Mouse (Mus musculus): ENCODE data around the gene Gm48551. TPM values are rescaled to one million over a fixed set of nuclear protein-coding genes. Genes with fewer than 3 reads are reported as not detected.
A peak's percentile ranks its signal among the peaks of the same experiment; 100 is the strongest.

Gene Gm48551
- polyA plus RNA-seq, 1 experiment = 5.8 TPM

DNA sequence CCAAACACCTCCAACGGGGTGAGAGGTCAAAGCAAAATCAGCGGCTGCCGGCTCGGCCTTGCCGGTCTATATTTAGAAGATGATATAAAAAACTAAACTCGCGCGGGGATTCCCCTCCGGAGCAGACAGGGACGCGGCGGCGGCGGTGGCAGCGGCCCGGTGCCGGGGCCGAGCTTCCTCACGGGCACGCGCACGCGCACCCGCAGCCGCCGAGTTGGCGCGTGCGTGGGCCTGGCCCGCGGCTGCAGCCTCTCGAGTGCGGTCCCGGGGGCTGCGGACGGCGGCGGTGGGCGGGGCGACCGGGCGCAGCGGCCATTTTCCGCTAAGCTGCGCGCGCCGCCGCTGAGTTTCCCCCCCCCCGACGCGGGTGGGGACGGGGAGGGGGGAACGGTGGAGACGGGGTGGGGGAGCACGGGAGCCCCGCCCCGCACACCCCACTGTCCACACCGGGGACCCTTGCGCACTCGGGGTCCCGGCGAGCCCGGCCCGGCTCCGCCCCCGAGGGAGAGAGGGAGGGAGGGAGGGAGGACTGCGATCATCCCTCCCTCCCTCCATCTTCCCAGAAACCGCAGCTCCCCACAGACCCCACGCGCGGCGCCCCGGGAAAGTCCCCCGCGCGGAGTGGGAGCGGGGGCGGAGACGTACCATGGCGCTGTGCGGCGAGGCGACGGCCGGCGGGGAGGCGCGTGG lies 46.0 kb downstream of the Gm48551 start:
- Histone ChIP-seq H3K27ac (ENCODE audit: insufficient read depth, low read length) (peak overlapping the region; percentile 95), H3K4me1 (ENCODE audit: control insufficient read depth, insufficient read depth, low read length) (peaks cover 5% of the 10 kb centered on the region), H3K4me3 (ENCODE audit: insufficient read depth, low read length) (peak overlapping the region; percentile 52)
- no peak for TF ChIP-seq POLR2A (IDR thresholded peaks at IDR 0.05; ENCODE audit: extremely low read depth, insufficient read depth, low read length)
- TF ChIP-seq CTCF (IDR thresholded peaks at IDR 0.05; ENCODE audit: extremely low read depth, insufficient read depth, low read length) = no peak

DNA sequence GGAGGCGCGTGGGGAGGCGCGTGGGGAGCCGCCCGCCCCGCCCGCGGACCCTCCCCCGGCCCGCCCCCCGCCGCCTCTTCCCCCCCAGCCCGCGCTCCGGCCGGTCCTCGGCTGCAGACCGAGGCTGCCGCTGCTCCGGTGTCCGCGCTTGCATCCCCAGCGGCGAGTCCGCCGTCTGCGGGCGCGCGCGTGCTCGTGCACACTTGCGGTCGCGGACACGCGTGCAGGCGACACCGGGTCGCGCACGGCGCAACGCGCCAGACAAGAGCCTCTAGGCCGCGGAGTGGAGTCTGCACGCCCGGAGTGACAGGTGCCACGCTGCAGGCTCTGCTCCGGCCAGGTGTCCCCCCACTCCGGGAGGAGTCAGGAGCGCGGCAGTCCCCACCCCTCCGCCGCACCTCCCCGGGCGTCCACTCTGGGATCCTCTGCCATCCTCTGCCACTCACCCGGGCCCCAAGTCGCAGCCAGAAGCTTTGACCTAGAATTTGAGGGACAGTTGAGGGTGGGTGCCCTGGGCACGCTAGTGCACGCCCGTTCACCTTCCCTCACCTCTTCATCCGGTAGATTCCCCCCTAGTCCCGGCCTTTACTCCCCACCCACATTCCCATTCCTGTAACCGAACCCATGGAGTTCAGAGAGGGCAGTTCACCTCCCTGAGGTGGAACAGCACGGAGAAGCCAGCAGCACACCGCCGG lies 46.7 kb downstream of the Gm48551 start:
- Histone ChIP-seq H3K4me1 (ENCODE audit: control insufficient read depth, insufficient read depth, low read length) (peaks cover 5% of the 10 kb centered on the region), H3K27ac (ENCODE audit: insufficient read depth, low read length) (peak overlapping the region; percentile 95), H3K4me3 (ENCODE audit: insufficient read depth, low read length) (peak overlapping the region; percentile 52)
- TF ChIP-seq POLR2A (IDR thresholded peaks at IDR 0.05; ENCODE audit: extremely low read depth, insufficient read depth, low read length) = peak; percentile 52; the same call in 1 of the 2 replicates
- TF ChIP-seq CTCF (IDR thresholded peaks at IDR 0.05; ENCODE audit: extremely low read depth, insufficient read depth, low read length) = no peak

DNA sequence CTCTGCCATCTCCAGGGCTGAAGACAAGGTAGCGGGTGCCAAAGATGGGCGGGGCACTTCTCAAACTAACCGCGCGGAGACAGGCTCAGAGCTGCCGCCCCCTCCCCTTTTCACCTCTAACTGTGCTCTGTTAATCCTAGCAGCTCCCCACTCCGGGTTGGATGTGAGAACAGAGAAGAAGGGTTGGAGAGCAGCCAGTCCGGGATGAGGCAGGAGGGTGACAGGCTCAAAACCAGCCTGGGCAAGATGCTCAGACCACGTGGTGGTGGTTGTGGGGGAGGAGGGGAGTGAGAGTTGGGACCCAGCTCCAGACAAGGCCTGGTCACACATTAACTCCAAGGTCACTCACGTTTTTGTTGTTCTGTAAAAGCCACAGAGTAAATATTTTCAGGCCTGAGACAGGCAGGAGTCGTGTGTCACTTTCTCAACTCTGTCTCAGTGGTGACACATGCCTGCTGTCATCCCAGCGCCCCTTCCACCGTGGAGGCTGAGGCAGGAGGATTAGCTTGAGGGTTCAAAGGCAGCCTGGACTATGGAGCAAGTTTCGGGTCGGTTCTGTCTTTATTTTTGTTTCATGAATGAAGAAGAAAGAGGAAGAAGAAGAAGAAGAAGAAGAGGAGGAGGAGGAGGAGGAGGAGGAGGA lies 47.4 kb downstream of the Gm48551 start:
- Histone ChIP-seq H3K4me1 (ENCODE audit: control insufficient read depth, insufficient read depth, low read length) (peaks cover 5% of the 10 kb centered on the region), H3K4me3 (ENCODE audit: insufficient read depth, low read length) (peak overlapping the region; percentile 52; the same call in 1 of the 2 replicates), H3K27ac (ENCODE audit: insufficient read depth, low read length) (no peak overlapping the region)
- TF ChIP-seq CTCF (IDR thresholded peaks at IDR 0.05; ENCODE audit: extremely low read depth, insufficient read depth, low read length) = no peak
- no peak for TF ChIP-seq POLR2A (IDR thresholded peaks at IDR 0.05; ENCODE audit: extremely low read depth, insufficient read depth, low read length)

DNA sequence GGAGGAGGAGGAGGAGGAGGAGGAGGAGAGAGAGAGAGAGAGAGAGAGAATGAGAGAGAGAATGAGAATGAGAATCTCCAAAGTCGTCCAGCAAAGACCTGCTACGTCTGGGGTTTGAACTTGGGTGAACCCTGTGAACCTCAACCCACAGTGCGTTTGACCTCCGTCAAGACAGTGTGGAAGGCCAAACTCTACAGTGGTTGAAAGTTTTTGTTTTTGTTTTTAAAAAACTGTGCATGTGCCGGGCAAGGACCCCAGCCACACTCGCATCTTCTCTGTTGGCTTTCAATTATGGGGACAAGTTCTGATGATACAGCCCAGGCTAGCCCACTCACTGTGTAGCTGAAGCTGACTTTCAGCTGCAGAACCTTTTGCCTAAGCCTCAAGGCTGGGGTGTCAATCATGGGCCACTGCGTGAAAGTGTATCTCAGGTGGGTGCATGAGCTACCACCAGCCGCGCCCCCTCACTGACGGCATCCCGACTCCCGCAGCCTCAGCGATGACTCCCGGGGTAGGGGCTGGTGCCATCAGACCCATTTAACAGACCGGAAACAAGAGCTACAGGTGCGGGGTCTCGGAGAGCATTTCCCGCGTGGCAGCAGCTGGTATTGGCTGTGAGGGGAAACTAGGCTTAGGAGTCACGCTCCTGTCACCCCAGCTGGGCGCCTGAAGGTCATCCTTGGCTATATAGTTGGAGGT lies 48.1 kb downstream of the Gm48551 start:
- Histone ChIP-seq H3K4me1 (ENCODE audit: control insufficient read depth, insufficient read depth, low read length) (peaks cover 4% of the 10 kb centered on the region), H3K4me3 (ENCODE audit: insufficient read depth, low read length) (peak overlapping the region; percentile 24), H3K27ac (ENCODE audit: insufficient read depth, low read length) (no peak overlapping the region)
- TF ChIP-seq CTCF (IDR thresholded peaks at IDR 0.05; ENCODE audit: extremely low read depth, insufficient read depth, low read length) (no peak), POLR2A (IDR thresholded peaks at IDR 0.05; ENCODE audit: extremely low read depth, insufficient read depth, low read length) (no peak)

DNA sequence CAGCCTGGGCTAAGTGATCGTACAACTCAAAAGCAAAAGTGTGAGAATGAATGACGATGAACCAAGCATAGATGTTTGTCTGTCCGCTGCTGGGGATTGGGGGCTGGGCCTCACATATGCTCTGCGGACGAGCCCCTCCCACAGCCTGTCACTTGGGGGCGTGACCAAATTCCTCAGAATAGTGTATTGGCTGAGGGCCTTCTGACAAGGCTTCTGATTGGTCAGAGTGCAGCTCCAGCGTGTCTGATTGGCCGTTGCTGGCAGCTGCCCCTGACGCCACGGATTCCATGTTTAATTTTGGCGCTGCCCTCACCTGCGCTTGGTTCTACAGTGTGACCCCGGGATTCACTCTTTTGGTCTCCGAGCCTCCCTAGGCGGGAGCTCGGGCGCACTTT lies 48.6 kb downstream of the Gm48551 start:
- H3K4me3 ChIP-seq (ENCODE audit: insufficient read depth, low read length) = peak overlapping the region; percentile 24
- H3K4me1 ChIP-seq (ENCODE audit: control insufficient read depth, insufficient read depth, low read length) = peaks cover 3% of the 10 kb centered on the region; the same call in 1 of the 2 replicates
- H3K27ac ChIP-seq (ENCODE audit: insufficient read depth, low read length) = 0 out of 2 replicates have a peak overlapping the region, but pooled peaks have one; percentile 5
- TF ChIP-seq CTCF (IDR thresholded peaks at IDR 0.05; ENCODE audit: extremely low read depth, insufficient read depth, low read length) (no peak), POLR2A (IDR thresholded peaks at IDR 0.05; ENCODE audit: extremely low read depth, insufficient read depth, low read length) (no peak)

DNA sequence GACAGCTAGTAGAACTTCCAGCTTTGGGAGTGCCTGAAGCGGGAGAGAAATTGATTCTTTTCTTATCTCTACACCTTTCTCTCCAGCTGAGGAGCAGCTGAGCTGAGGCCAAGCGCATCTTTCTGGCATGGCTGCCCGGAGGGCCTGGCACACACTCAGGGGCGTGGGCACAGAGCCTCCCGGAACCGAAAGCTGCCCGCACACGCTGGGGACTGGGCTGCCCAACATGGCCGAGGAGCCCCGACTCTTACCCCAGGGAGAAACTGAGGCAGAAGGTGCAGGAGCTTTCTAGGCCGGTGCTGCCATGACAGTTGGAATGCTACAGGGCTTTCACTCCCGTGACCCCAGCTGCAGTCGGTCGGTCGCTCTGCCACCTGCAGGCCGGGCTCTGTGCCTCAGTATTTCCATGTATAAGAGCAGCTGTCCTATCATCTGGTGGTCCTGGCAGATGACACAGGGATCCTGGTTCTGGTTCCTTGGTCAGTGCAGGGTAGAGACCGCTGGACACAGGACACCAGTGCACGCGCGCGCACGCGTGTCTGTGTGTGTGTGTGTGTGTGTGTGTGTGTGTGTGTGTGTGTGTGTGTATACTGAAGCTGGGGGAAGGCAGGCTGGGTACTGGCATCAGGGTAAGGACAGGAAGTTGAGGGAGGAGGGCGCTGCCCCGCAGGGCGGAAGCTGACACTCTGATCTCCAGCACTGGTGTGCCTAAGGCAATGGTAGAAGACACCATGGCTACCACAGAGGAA lies 49.4 kb downstream of the Gm48551 start:
- Histone ChIP-seq H3K4me3 (ENCODE audit: insufficient read depth, low read length) (no peak overlapping the region; the same call in 1 of the 2 replicates), H3K27ac (ENCODE audit: insufficient read depth, low read length) (0 out of 2 replicates have a peak overlapping the region, but pooled peaks have one; percentile 5), H3K4me1 (ENCODE audit: control insufficient read depth, insufficient read depth, low read length) (peaks cover 3% of the 10 kb centered on the region; the same call in 1 of the 2 replicates)
- TF ChIP-seq CTCF (IDR thresholded peaks at IDR 0.05; ENCODE audit: extremely low read depth, insufficient read depth, low read length) = no peak
- TF ChIP-seq POLR2A (IDR thresholded peaks at IDR 0.05; ENCODE audit: extremely low read depth, insufficient read depth, low read length) = no peak

DNA sequence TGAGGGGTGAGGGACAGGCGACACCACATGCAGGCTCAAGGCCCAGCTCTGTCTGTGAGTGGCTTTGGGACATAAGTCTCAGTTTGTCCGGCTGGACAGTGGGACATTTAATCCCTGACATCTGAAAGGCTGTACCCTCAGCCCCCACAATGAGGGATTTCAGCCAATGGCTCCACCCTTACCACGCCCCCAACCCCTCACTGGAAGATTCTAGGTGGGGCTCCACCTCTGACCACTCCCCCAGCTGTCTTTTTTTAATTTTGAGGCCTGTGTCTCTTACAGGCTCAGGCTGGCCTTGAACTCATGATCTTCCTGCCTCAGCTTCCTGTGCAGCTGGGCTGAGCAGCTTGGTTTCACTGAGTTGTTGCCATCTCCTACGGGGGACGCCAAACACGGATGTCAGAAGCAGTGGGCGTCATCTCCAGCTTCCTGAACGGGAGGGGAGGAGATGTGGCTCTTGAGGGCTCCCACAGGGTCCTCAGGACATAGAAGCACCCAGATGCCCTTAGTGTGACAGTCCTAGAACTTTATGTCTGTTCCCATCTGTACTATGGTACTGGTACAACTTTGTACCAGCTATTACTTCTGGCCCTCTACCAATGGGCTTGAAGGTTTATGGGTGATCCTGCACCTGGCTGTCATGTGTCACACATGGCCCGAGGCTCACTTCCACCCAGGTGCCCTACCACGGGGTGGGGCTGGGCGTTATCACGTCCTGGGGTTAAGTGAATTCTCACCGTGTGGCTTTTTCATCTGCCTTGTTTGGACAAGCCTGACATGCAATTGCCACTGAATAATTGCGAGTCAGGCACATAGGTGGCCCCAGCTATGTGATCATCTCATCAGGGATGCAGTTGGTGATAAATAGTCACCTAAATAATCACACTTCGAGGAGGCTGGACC lies 50.3 kb downstream of the Gm48551 start:
- Histone ChIP-seq H3K4me1 (ENCODE audit: control insufficient read depth, insufficient read depth, low read length) (peaks cover 2% of the 10 kb centered on the region; the same call in 1 of the 2 replicates), H3K4me3 (ENCODE audit: insufficient read depth, low read length) (no peak overlapping the region), H3K27ac (ENCODE audit: insufficient read depth, low read length) (0 out of 2 replicates have a peak overlapping the region, but pooled peaks have one; percentile 32)
- TF ChIP-seq POLR2A (IDR thresholded peaks at IDR 0.05; ENCODE audit: extremely low read depth, insufficient read depth, low read length) (no peak), CTCF (IDR thresholded peaks at IDR 0.05; ENCODE audit: extremely low read depth, insufficient read depth, low read length) (no peak)

DNA sequence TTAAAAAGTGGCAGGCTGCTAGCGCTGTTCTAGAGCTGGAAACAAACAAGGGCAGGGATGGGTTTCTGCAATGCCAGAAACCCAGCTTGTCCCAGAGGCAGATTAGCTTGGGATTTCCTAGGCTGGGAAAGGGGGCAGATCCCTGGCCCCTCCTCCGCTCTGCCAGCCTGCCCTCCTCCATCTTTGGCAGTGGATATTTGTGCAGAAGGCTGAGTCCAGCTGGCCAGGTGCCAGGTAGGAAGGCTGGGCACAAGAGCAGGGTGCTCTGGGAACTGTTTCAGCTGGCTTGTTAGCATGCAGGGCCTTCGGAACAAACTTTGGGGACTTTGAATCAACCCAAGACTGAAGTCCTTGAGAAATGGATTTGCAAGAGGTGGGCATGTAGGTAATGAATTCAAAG lies 51.2 kb downstream of the Gm48551 start:
- Histone ChIP-seq H3K4me1 (ENCODE audit: control insufficient read depth, insufficient read depth, low read length) (peaks cover 2% of the 10 kb centered on the region; the same call in 1 of the 2 replicates), H3K4me3 (ENCODE audit: insufficient read depth, low read length) (no peak overlapping the region), H3K27ac (ENCODE audit: insufficient read depth, low read length) (0 out of 2 replicates have a peak overlapping the region, but pooled peaks have one; percentile 32)
- TF ChIP-seq POLR2A (IDR thresholded peaks at IDR 0.05; ENCODE audit: extremely low read depth, insufficient read depth, low read length) (no peak), CTCF (IDR thresholded peaks at IDR 0.05; ENCODE audit: extremely low read depth, insufficient read depth, low read length) (no peak)
